Mouse (Mus musculus) kidney, postnatal 10 days (tissue): ENCODE data around the gene Fam122a.

Source experiments
- DNase-seq: peaks from one replicate; pipeline ENCODE4 v3.0.0; 2021; ENCODE audit warnings: mixed read lengths

The Fam122a gene

GRCm38 (mm10) chr19:24427258-24427657 lies 49.9 kb downstream of the Fam122a start:
- DNase-seq: no peak

- DNase-seq: peak; percentile 15
These were observed 50.4 kb downstream of the Fam122a start for GRCm38 (mm10) chr19:24426759-24427181.
